Mouse (Mus musculus): ENCODE data around the gene Gprc5a. TPM values are rescaled to one million over a fixed set of nuclear protein-coding genes. Genes with fewer than 3 reads are reported as not detected.
A peak's percentile ranks its signal among the peaks of the same experiment; 100 is the strongest.

Gene Gprc5a
- total RNA-seq (2014; rRNA removed) (0.43 and 0.62 TPM in 2 replicates), polyA plus RNA-seq (2015; fragmentation: Nextera tagmentation; extraction: Ambion mirVana) (0.47 and 0.60 TPM in 2 replicates)

- Histone ChIP-seq H3K4me3 (ENCODE audit: low read depth, low read length) (peak within 1 kb of the TSS; percentile 44), H3K9ac (peak within 1 kb of the TSS; percentile 33; the same call in 1 of the 2 replicates)
These were observed at the start of gene Gprc5a for GRCm38 (mm10) chr6:135065236-135065957. Gene Gprc5a, plus strand, starts transcription at chr6:135065651.

GRCm38 (mm10) chr6:135017211-135017610, 48.2 kb upstream of the Gprc5a start:
- no peak for DNase-seq

More at GRCm38 (mm10) chr6:135065236-135065957, at the start of gene Gprc5a:
- DNase-seq = peak; percentile 24
- Histone ChIP-seq H3K9me3 (ENCODE audit: low read length) (no peaks in the 10 kb centered on the region), H3K27ac (ENCODE audit: low read depth, low read length) (no peak within 1 kb of the TSS), H3K27me3 (ENCODE audit: insufficient read depth, low read length) (peaks cover 7% of the 10 kb centered on the region; the same call in 1 of the 2 replicates), H3K4me2 (ENCODE audit: low read depth) (peak within 1 kb of the TSS; percentile 83), H3K4me1 (ENCODE audit: insufficient read depth) (no peaks in the 10 kb centered on the region), H3K36me3 (ENCODE audit: insufficient read depth) (no peaks in the 10 kb centered on the region)
- under 1% methylated on average over 44 of the region's 44 CpGs for WGBS
- no peak for TF ChIP-seq CTCF (IDR thresholded peaks at IDR 0.05; ENCODE audit: low read depth)
- peak; percentile 53; the same call in 1 of the 2 replicates for ATAC-seq

GRCm38 (mm10) chr6:135019564-135019963, 45.9 kb upstream of the Gprc5a start:
- DNase-seq (no peak), ATAC-seq (peak; percentile 20; the same call in 1 of the 2 replicates)
- no peaks in the 10 kb centered on the region for H3K9me3 ChIP-seq (ENCODE audit: low read length)
- H3K27me3 ChIP-seq (ENCODE audit: insufficient read depth, low read length) = no peaks in the 10 kb centered on the region
- TF ChIP-seq CTCF (IDR thresholded peaks at IDR 0.05; ENCODE audit: low read depth) = no peak
- H3K4me2 ChIP-seq (ENCODE audit: low read depth) = no peak overlapping the region
- H3K4me1 ChIP-seq (ENCODE audit: insufficient read depth) = no peaks in the 10 kb centered on the region
- no peak overlapping the region for H3K27ac ChIP-seq (ENCODE audit: low read depth, low read length)
- WGBS = 90% methylated on average over 10 of the region's 10 CpGs
- no peak overlapping the region for H3K4me3 ChIP-seq (ENCODE audit: low read depth, low read length)
- no peak overlapping the region for H3K9ac ChIP-seq
- H3K36me3 ChIP-seq (ENCODE audit: insufficient read depth) = peaks cover 98% of the 10 kb centered on the region

More at GRCm38 (mm10) chr6:135017211-135017610, 48.2 kb upstream of the Gprc5a start:
- H3K4me3 ChIP-seq (ENCODE audit: low read depth, low read length) = no peak overlapping the region
- no peak for ATAC-seq
- H3K36me3 ChIP-seq (ENCODE audit: insufficient read depth) = peaks cover 86% of the 10 kb centered on the region
- H3K27ac ChIP-seq (ENCODE audit: low read depth, low read length) = no peak overlapping the region
- H3K4me2 ChIP-seq (ENCODE audit: low read depth) = no peak overlapping the region
- no peaks in the 10 kb centered on the region for H3K27me3 ChIP-seq (ENCODE audit: insufficient read depth, low read length)
- no peaks in the 10 kb centered on the region for H3K9me3 ChIP-seq (ENCODE audit: low read length)
- H3K9ac ChIP-seq = no peak overlapping the region
- 95% methylated on average over 11 of the region's 11 CpGs for WGBS
- peaks cover 3% of the 10 kb centered on the region; the same call in 1 of the 2 replicates for H3K4me1 ChIP-seq (ENCODE audit: insufficient read depth)
- TF ChIP-seq CTCF (IDR thresholded peaks at IDR 0.05; ENCODE audit: low read depth) = no peak

GRCm38 (mm10) chr6:135021633-135022032, 43.8 kb upstream of the Gprc5a start:
- H3K9me3 ChIP-seq (ENCODE audit: low read length) = no peaks in the 10 kb centered on the region
- no peak for ATAC-seq
- H3K4me3 ChIP-seq (ENCODE audit: low read depth, low read length) = no peak overlapping the region
- H3K9ac ChIP-seq = no peak overlapping the region
- H3K4me2 ChIP-seq (ENCODE audit: low read depth) = no peak overlapping the region
- no peaks in the 10 kb centered on the region for H3K27me3 ChIP-seq (ENCODE audit: insufficient read depth, low read length)
- H3K4me1 ChIP-seq (ENCODE audit: insufficient read depth) = no peaks in the 10 kb centered on the region
- TF ChIP-seq CTCF (IDR thresholded peaks at IDR 0.05; ENCODE audit: low read depth) = no peak
- H3K36me3 ChIP-seq (ENCODE audit: insufficient read depth) = peaks cover 84% of the 10 kb centered on the region
- 90% methylated on average over 3 of the region's 3 CpGs for WGBS
- DNase-seq = no peak
- H3K27ac ChIP-seq (ENCODE audit: low read depth, low read length) = no peak overlapping the region

GRCm38 (mm10) chr6:135023379-135023778, 42.1 kb upstream of the Gprc5a start:
- peaks cover 67% of the 10 kb centered on the region for H3K36me3 ChIP-seq (ENCODE audit: insufficient read depth)
- WGBS = 95% methylated on average over 14 of the region's 14 CpGs

GRCm38 (mm10) chr6:135024781-135025420, 40.5 kb upstream of the Gprc5a start:
- ATAC-seq (no peak), DNase-seq (no peak)
- no peak overlapping the region for H3K4me2 ChIP-seq (ENCODE audit: low read depth)
- peaks cover 54% of the 10 kb centered on the region for H3K36me3 ChIP-seq (ENCODE audit: insufficient read depth)
- no peak overlapping the region for H3K9ac ChIP-seq
- no peaks in the 10 kb centered on the region for H3K9me3 ChIP-seq (ENCODE audit: low read length)
- H3K4me1 ChIP-seq (ENCODE audit: insufficient read depth) = no peaks in the 10 kb centered on the region
- H3K4me3 ChIP-seq (ENCODE audit: low read depth, low read length) = no peak overlapping the region
- TF ChIP-seq CTCF (IDR thresholded peaks at IDR 0.05; ENCODE audit: low read depth) = no peak
- WGBS = 97% methylated on average over 1 of the region's 1 CpGs
- H3K27ac ChIP-seq (ENCODE audit: low read depth, low read length) = no peak overlapping the region
- no peaks in the 10 kb centered on the region for H3K27me3 ChIP-seq (ENCODE audit: insufficient read depth, low read length)

More at GRCm38 (mm10) chr6:135023379-135023778, 42.1 kb upstream of the Gprc5a start:
- no peak for TF ChIP-seq CTCF (IDR thresholded peaks at IDR 0.05; ENCODE audit: low read depth)
- DNase-seq (no peak), ATAC-seq (no peak)
- Histone ChIP-seq H3K9ac (no peak overlapping the region), H3K4me2 (ENCODE audit: low read depth) (no peak overlapping the region), H3K27ac (ENCODE audit: low read depth, low read length) (no peak overlapping the region), H3K27me3 (ENCODE audit: insufficient read depth, low read length) (no peaks in the 10 kb centered on the region), H3K4me1 (ENCODE audit: insufficient read depth) (no peaks in the 10 kb centered on the region), H3K9me3 (ENCODE audit: low read length) (no peaks in the 10 kb centered on the region), H3K4me3 (ENCODE audit: low read depth, low read length) (no peak overlapping the region)

- Histone ChIP-seq H3K27me3 (ENCODE audit: insufficient read depth, low read length) (no peaks in the 10 kb centered on the region), H3K4me1 (ENCODE audit: insufficient read depth) (no peaks in the 10 kb centered on the region), H3K9ac (no peak overlapping the region), H3K4me2 (ENCODE audit: low read depth) (no peak overlapping the region), H3K4me3 (ENCODE audit: low read depth, low read length) (no peak overlapping the region), H3K27ac (ENCODE audit: low read depth, low read length) (no peak overlapping the region), H3K9me3 (ENCODE audit: low read length) (no peaks in the 10 kb centered on the region), H3K36me3 (ENCODE audit: insufficient read depth) (peaks cover 40% of the 10 kb centered on the region)
- peak; percentile 86 for ATAC-seq
- peak; percentile 75 for TF ChIP-seq CTCF (IDR thresholded peaks at IDR 0.05; ENCODE audit: low read depth)
- WGBS = 6% methylated on average over 3 of the region's 3 CpGs
- DNase-seq = peak; percentile 64
These were observed 39.2 kb upstream of the Gprc5a start for GRCm38 (mm10) chr6:135026232-135026631.
